Mouse (Mus musculus): ENCODE measurements at regions not wholly inside any gene's neighbourhood (a gene's known extent, or its start where the extent isn't known, plus 50 kb on each side); places are given as distances from the start of the nearest gene placed in this dataset.

DNA sequence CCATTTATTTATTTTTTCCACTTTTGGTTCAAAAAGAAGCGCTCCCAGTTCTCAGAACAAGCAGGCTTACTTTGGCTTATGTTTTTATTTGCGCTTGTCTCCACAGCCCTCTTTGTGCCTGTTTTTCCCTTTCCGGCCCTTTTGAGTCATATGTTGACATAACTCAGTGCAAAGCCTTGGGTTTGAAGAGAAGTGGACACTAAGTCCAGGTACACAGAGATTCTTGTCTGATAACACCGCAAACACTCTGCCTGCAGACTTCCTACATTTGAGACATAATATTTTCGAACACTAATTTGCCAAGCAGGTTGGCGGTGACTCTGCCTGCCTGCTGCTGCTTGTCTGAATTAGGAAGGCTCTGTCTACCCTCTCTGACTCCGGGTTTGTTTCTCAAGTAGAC is 70.8 kb upstream of the Fn1 start:
- H3K9me3 ChIP-seq, result no peaks in the 10 kb centered on the region
- no peak for DNase-seq (ENCODE audit: low spot score)
- WGBS, result 62% methylated on average over 7 of the region's 7 CpGs
- no peaks in the 10 kb centered on the region for H3K36me3 ChIP-seq
- H3K4me1 ChIP-seq, result no peaks in the 10 kb centered on the region
- H3K27me3 ChIP-seq (ENCODE audit: insufficient read depth, poor library complexity, severe bottlenecking), result no peaks in the 10 kb centered on the region
- H3K4me3 ChIP-seq, result no peak overlapping the region
- H3K27ac ChIP-seq, result no peak overlapping the region

DNA sequence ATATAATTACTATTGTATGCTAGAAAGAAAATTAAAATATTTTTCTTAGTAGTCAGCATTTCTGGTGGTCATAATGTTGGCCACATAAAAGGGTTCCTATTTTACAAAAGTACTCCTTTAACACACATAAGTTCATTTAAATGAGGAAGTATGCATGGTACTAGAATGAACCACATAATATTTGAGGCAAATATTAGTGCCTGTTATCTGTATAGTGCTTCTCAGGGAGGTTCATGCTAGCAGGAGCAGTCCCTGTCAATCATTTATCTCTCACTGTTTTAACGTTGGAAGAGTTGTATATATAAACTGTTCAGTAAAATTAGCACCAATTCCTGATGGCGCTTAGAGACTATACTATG is 70.0 kb upstream of the Fn1 start:
- Histone ChIP-seq H3K27ac (no peak overlapping the region), H3K9me3 (no peaks in the 10 kb centered on the region), H3K4me1 (no peaks in the 10 kb centered on the region), H3K36me3 (no peaks in the 10 kb centered on the region), H3K27me3 (ENCODE audit: insufficient read depth, poor library complexity, severe bottlenecking) (no peaks in the 10 kb centered on the region), H3K4me3 (no peak overlapping the region)
- no peak for DNase-seq (ENCODE audit: low spot score)
- WGBS, result 67% methylated on average over 2 of the region's 2 CpGs

DNA sequence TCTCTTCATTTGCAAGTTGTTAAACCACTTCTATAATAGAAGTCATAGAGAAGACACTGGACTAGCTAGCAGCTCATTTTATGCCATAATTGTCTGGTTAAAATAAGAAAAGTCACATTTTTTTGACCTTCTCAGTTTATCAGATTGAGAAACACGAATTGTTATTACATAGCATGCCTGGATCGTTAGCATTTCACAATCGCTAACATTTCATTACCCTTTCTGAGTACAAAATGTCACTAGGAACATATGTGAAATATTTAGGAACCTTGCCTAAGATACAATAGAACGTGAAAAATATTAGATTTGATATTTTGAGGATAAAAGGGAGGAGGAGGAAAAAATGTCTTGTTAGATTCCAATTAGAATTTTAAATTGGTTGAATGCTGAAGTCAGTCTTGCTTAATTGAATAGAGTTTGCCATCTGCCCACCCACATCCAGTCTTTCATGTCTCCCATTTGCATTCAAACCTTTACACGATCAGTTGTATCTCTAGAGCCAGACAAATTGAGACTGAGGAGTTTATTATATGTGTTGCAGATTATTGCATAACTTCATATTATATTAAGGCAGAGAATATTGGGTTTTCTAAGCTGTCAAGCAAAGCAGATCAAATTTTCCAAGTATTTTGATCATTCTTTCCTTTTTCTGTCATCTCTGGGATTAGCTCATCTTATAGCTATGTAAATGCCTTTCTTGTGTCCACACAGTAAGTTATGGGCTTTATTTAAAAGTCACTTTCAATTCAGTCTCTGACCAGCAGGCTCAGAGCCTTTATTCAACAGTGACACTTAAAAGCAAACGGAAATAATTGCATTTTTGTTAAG is 69.4 kb upstream of the Fn1 start:
- no peaks in the 10 kb centered on the region for H3K36me3 ChIP-seq
- WGBS, result 81% methylated on average over 6 of the region's 6 CpGs
- H3K27ac ChIP-seq, result no peak overlapping the region
- H3K4me3 ChIP-seq, result no peak overlapping the region
- H3K4me1 ChIP-seq, result no peaks in the 10 kb centered on the region
- DNase-seq (ENCODE audit: low spot score), result no peak
- no peaks in the 10 kb centered on the region for H3K9me3 ChIP-seq
- H3K27me3 ChIP-seq (ENCODE audit: insufficient read depth, poor library complexity, severe bottlenecking), result no peaks in the 10 kb centered on the region
